Mouse (Mus musculus) G1E (cell line): Measurements from ENCODE around the gene Tmem179. TPM values are rescaled to one million over a fixed set of nuclear protein-coding genes. Genes with fewer than 3 reads are reported as not detected.

Experiments used
- ATAC-seq: 2 replicates; pipeline ENCODE4 v1.8.0; 2016; ENCODE audit warnings: mild to moderate bottlenecking; ENCODE audit not compliant: insufficient number of reproducible peaks, poor library complexity, low FRiP score, severe bottlenecking; ENCODE audit errors: extremely low read depth
- DNase-seq: peaks from one replicate; pipeline ENCODE4 v3.0.0; 2012; ENCODE audit warnings: low spot score
- H3K27me3 ChIP-seq: 2 replicates; pipeline ENCODE4 v1.6.1; 2012; ENCODE audit warnings: mild to moderate bottlenecking, low read length, inconsistent platforms; ENCODE audit not compliant: insufficient read depth
- H3K36me3 ChIP-seq: replicated peaks from 2 replicates; pipeline ENCODE3; 2012; ENCODE audit warnings: mild to moderate bottlenecking, inconsistent platforms
- H3K4me1 ChIP-seq: 2 replicates; pipeline ENCODE4 v1.6.1; 2012; ENCODE audit warnings: low read depth, low read length, inconsistent platforms, mixed read lengths; ENCODE audit not compliant: insufficient read depth
- H3K4me3 ChIP-seq: 2 replicates; pipeline ENCODE4 v1.5.1; 2012; ENCODE audit warnings: low read depth, mild to moderate bottlenecking, inconsistent platforms, low read length, moderate library complexity, mixed read lengths
- H3K9me3 ChIP-seq: replicated peaks from 2 replicates; pipeline ENCODE4 v1.6.1; 2012; ENCODE audit warnings: inconsistent platforms
- CTCF ChIP-seq: IDR thresholded peaks from 2 replicates; pipeline ENCODE4 v1.5.1; 2012; ENCODE audit warnings: low read depth, low read length, inconsistent platforms, mixed read lengths
- GATA1 ChIP-seq: IDR thresholded peaks from 2 replicates; pipeline ENCODE4 v1.6.1; 2012; ENCODE audit warnings: borderline replicate concordance, low read length, inconsistent platforms, mixed read lengths
- GATA2 ChIP-seq: IDR thresholded peaks from 2 replicates; pipeline ENCODE4 v1.6.1; 2012; ENCODE audit warnings: low read depth, low read length, inconsistent platforms, borderline replicate concordance
- POLR2AphosphoS5 ChIP-seq: IDR thresholded peaks from 2 replicates; pipeline ENCODE4 v1.6.1; 2012; ENCODE audit warnings: low read depth, low read length, inconsistent platforms; ENCODE audit not compliant: insufficient replicate concordance
- TAL1 ChIP-seq: conservative IDR thresholded peaks from 2 replicates; pipeline ENCODE4 v1.6.1; 2012; ENCODE audit warnings: low read depth, low read length, inconsistent platforms, mixed read lengths
- polyA plus RNA-seq: library from polyadenylated mRNA; stranded (reverse); fragments of >175 nt; gene quantifications from 2 replicates; pipeline ENCODE4 v1.2.3, GENCODE M21; 2012
- total RNA-seq, 2 experiments: library from RNA; stranded (forward) in 1 of 2; stranded (reverse) in 1 of 2; fragments of 200-1000 nt in 1 of 2; fragments of >200 nt in 1 of 2; fragmentation: Nextera tagmentation in 1 of 2; gene quantifications; 2 replicates each; pipeline ENCODE4 v1.2.3; 2014 to 2017

The Tmem179 gene
- total and polyA plus RNA-seq, 3 experiments, result 0.02 TPM; not detected in 2

DNA sequence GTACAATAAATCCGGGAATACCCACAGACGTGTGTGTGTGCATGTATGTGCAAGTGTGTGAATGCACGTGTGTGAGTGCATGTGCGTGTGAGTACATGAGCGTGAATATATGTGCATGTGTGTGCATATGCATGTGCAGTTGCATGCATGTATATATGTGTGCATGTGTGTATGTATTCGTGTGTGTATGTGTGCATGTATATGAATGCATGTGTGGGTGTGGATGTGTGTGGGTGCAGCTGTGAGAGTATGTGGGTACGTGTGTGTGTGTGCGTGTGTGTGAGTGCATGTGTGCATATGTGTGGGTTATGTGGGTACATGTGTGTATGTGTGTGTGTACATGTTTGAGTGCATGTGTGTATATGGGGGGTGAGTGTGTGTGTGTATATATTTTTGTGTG lies 29.6 kb upstream of the Tmem179 start:
- H3K4me1 ChIP-seq, result no peaks in the 10 kb centered on the region; the same call in 1 of the 2 replicates
- DNase-seq (no peak), ATAC-seq (no peak)
- H3K4me3 ChIP-seq, result no peak overlapping the region; the same call in 1 of the 2 replicates
- no peaks in the 10 kb centered on the region; the same call in 1 of the 2 replicates for H3K9me3 ChIP-seq
- H3K36me3 ChIP-seq, result no peaks in the 10 kb centered on the region
- peaks cover 9% of the 10 kb centered on the region for H3K27me3 ChIP-seq
- TF ChIP-seq POLR2AphosphoS5 (no peak), GATA2 (no peak), CTCF (no peak), GATA1 (no peak), TAL1 (no peak)

DNA sequence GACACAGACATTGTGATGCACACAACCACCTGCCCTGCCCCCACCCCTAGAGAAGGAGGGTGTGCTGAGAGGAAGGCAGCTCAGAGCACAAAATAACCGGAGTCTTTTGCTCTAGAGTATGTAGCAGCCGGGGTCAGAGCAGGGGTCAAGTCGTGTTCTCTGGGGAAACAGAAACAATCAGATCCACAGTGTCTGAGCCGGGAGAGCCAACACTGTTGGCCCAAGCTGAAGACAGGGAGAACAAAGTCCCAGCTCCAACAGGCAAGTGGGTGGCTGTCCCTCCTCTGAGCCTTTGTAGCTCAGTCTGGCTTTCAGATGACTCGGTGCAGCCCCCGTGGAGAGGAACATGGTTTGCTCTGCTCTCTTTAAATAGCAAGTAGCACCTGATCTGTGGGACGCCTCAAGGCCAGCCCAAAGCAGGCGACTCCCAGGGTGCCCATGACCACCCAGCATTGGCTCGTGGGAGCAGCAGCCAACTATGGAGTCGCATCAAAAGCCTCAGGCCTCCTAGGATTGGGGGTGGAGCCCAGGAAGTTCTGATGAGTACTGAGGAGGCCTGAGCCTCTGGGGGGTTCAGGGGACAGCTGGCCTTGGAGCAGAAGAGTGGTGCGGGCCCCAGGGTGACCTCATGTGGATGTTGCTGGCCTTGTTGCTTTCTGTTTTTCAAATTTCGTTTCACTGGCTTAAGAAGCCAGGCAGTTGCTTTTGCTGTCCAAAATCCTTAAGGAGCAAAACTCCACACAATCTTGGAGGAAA lies 28.6 kb upstream of the Tmem179 start:
- peaks cover 6% of the 10 kb centered on the region for H3K27me3 ChIP-seq
- no peaks in the 10 kb centered on the region; the same call in 1 of the 2 replicates for H3K4me1 ChIP-seq
- ATAC-seq (no peak), DNase-seq (no peak)
- H3K36me3 ChIP-seq, result no peaks in the 10 kb centered on the region
- no peak overlapping the region for H3K4me3 ChIP-seq
- no peak for TF ChIP-seq TAL1
- no peak for TF ChIP-seq CTCF
- TF ChIP-seq GATA1, result no peak
- no peak for TF ChIP-seq POLR2AphosphoS5
- TF ChIP-seq GATA2, result no peak
- no peaks in the 10 kb centered on the region; the same call in 1 of the 2 replicates for H3K9me3 ChIP-seq

DNA sequence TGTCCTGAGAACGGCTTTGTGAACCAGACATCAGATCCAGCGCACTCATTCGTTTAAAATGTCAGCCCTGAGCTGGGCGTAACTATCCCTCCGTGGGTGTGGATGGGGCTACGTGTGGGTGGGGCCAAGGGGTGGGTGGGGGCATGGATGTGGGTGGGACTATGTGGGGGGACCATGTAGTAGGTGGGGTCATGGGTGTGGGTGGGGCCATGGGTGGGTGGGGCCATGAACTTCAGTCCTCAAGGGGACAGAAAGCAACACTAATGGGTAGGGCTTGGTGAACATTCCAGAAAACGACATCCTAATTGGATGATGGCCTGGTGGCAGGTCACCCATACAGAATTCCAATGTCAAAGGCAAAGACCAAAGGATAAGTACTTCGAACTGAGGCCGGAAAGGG lies 27.4 kb upstream of the Tmem179 start:
- DNase-seq, result no peak
- Histone ChIP-seq H3K36me3 (no peaks in the 10 kb centered on the region), H3K4me3 (no peak overlapping the region), H3K9me3 (no peaks in the 10 kb centered on the region; the same call in 1 of the 2 replicates), H3K4me1 (no peaks in the 10 kb centered on the region; the same call in 1 of the 2 replicates), H3K27me3 (peaks cover 3% of the 10 kb centered on the region)
- no peak for ATAC-seq
- TF ChIP-seq CTCF (no peak), TAL1 (no peak), POLR2AphosphoS5 (no peak), GATA2 (no peak), GATA1 (no peak)

DNA sequence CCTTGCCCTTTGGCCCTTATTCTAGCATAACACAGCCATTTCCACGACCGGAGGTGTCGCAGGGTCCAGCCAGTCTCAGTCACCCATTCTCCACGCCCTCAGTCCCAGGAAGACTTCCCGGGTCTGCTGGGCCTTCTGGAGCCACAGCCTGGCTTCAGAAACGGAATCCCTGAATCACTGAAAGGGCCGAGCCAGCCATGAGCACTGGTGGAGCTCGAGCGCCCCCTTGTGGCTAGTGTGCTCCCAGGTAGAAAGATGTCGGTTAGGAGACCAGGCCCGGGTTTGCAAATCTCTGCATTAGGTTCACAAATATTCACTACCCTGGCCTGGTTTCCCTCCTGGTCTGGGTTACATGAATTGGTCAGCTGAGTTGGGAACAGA lies 26.4 kb upstream of the Tmem179 start:
- DNase-seq, result peak; percentile 90

DNA sequence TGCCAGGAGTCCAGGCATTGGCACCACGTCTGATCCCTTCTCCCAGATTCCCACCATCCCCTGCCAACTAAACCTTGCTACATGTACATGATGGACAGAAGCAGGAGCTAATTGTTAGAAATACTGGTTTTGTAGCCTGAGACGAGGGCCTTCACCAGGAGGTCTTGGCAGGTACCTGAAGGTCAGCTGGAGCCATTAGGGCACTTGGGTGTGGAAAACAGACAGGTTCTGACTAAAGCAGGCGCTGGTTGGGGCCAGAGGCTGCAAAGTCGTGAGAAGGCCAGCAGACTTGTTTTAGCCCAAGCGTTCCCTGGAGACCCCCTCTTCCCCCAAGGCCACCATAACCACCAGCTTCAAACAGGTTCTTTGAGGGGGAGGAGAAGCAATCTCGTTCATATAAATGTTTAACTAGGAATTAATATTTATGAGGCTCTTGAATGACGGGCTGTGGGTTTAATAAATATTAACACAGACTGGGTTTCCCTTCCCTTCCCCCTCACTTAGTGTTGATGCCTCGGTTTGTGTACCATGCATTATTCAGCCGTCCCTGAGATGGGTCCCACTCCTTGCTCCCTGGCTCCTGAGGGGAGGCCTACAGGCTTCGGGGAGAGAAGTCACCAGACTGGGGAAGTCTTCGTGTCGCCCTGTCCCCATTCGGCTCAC lies 25.8 kb upstream of the Tmem179 start:
- DNase-seq (no peak), ATAC-seq (no peak)
- no peaks in the 10 kb centered on the region; the same call in 1 of the 2 replicates for H3K4me1 ChIP-seq
- peaks cover 3% of the 10 kb centered on the region for H3K27me3 ChIP-seq
- H3K9me3 ChIP-seq, result no peaks in the 10 kb centered on the region; the same call in 1 of the 2 replicates
- H3K36me3 ChIP-seq, result no peaks in the 10 kb centered on the region
- no peak for TF ChIP-seq TAL1
- no peak for TF ChIP-seq CTCF
- no peak for TF ChIP-seq GATA1
- TF ChIP-seq POLR2AphosphoS5, result no peak
- TF ChIP-seq GATA2, result no peak
- no peak overlapping the region for H3K4me3 ChIP-seq

More for the DNA sequence above, 26.4 kb upstream of the Tmem179 start:
- no peak for ATAC-seq
- Histone ChIP-seq H3K36me3 (no peaks in the 10 kb centered on the region), H3K4me1 (no peaks in the 10 kb centered on the region; the same call in 1 of the 2 replicates), H3K9me3 (no peaks in the 10 kb centered on the region; the same call in 1 of the 2 replicates), H3K27me3 (peaks cover 3% of the 10 kb centered on the region), H3K4me3 (no peak overlapping the region)
- TF ChIP-seq POLR2AphosphoS5 (no peak), CTCF (peak; percentile 87)

DNA sequence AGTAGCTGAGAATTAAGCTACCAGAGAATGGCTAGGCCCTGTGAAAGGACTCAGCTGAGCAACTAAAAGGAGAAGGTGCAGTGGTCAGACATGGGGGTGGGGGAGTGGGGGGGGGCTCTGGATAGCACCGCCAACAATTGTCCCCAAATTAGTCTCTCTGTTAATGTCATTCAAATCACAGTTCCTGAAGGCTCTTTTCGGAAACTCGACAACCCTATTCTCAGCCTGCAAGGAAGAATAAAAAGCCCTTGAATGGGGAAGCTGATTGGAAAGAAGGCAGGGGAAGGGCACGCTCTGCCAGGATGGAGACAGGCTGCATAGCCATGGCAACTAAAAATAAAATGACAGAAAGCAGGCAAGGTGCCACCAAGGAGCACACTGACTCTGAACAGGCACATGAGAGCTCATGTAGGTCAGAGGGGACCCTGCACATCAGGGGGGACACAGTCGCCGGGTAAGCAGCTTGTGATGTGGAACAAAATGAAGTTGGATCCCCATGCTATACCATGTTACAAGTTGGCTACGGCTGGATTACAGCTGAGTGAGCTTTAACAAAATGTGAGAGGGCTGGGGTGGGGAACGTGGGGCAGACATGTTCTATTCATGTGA lies 25.0 kb upstream of the Tmem179 start:
- Histone ChIP-seq H3K36me3 (no peaks in the 10 kb centered on the region), H3K9me3 (no peaks in the 10 kb centered on the region; the same call in 1 of the 2 replicates), H3K27me3 (peaks cover 3% of the 10 kb centered on the region), H3K4me1 (no peaks in the 10 kb centered on the region; the same call in 1 of the 2 replicates), H3K4me3 (no peak overlapping the region)
- no peak for DNase-seq
- ATAC-seq, result no peak
- no peak for TF ChIP-seq GATA1
- no peak for TF ChIP-seq GATA2
- no peak for TF ChIP-seq TAL1
- TF ChIP-seq CTCF, result no peak
- TF ChIP-seq POLR2AphosphoS5, result no peak
